Mouse (Mus musculus): ENCODE data around the gene Plpp2. TPM values are rescaled to one million over a fixed set of nuclear protein-coding genes. Genes with fewer than 3 reads are reported as not detected.
A peak's percentile ranks its signal among the peaks of the same experiment; 100 is the strongest.

Plpp2 gene
- polyA plus RNA-seq, 1 experiment from 2014 or later: 33.2 TPM

DNA sequence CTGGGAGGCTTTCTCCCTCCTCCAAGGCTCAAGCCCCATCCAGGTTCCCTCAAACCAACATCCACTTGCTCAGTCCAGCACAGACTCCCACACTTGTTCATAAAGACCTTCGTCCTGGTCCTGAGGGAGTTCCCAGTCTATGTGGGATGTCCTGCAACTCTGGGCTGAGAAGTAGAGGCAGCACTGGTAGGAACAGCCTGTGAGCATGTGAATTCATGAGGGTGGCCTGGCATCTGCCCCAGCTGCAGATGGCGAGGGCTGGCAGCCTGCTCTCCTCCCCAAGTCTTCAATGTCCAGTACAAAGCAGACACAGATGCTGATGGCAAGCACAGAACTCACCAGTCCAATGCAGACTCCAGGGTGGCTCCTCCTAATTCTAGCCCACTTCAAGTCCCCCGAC is 4.7 kb upstream of the Plpp2 start:
- 84% methylated on average over 3 of the region's 3 CpGs for WGBS
- peaks cover 43% of the 10 kb centered on the region for H3K36me3 ChIP-seq

DNA sequence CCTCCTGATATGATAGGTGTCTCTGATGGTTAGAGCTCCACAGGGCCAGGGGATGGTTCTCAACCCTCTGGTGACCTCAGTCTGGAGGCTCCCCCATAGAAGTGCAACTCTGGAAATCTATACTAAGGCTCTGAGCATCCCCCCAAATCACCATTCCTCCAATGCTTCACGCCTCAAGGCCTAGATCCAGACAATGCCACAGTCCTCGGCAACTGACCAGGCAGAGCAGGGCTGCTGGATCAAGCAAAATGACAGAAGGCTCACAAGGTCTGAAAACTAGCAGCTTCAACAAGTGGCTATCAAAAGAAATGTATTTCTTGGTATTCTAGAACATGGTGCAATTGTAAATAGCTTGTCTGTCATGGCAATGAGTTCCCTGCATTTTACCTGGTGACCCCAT is 4.2 kb upstream of the Plpp2 start:
- no peaks in the 10 kb centered on the region for H3K9me3 ChIP-seq
- H3K36me3 ChIP-seq: peaks cover 38% of the 10 kb centered on the region

More for the DNA sequence above, 4.7 kb upstream of the Plpp2 start:
- Histone ChIP-seq H3K9ac (no peak overlapping the region), H3K4me2 (no peak overlapping the region), H3K9me3 (no peaks in the 10 kb centered on the region), H3K4me3 (no peak overlapping the region), H3K27me3 (no peaks in the 10 kb centered on the region), H3K4me1 (no peaks in the 10 kb centered on the region), H3K27ac (no peak overlapping the region)
- no peak for ATAC-seq (ENCODE audit: borderline replicate concordance, extremely low read depth, low FRiP score, low TSS enrichment)

DNA sequence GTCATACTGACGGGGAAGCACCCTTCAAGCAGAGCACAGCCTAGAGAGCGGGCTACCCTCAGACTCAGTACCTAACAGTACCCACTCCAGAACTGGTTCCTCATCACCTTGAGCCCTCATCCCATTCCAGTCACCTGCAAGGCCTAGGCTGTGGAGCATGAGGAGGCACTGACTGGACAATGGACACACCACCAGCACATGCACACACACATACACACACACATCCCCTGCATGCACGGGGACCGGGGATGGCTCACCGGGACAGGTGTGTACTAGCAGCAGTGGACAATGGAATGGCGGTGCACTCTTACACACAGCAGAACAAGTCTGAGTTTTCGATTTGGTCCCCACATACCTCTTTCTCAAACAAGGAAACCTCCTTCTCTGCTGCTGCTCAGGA is 3.7 kb upstream of the Plpp2 start:
- peaks cover 32% of the 10 kb centered on the region for H3K36me3 ChIP-seq
- H3K27me3 ChIP-seq: no peaks in the 10 kb centered on the region
- H3K9ac ChIP-seq: no peak overlapping the region
- H3K4me2 ChIP-seq: no peak overlapping the region
- no peak for ATAC-seq (ENCODE audit: borderline replicate concordance, extremely low read depth, low FRiP score, low TSS enrichment)
- WGBS: 87% methylated on average over 7 of the region's 7 CpGs
- no peak overlapping the region for H3K4me3 ChIP-seq
- no peak overlapping the region for H3K27ac ChIP-seq
- H3K9me3 ChIP-seq: no peaks in the 10 kb centered on the region
- no peaks in the 10 kb centered on the region for H3K4me1 ChIP-seq

More for the DNA sequence above, 4.2 kb upstream of the Plpp2 start:
- Histone ChIP-seq H3K4me3 (no peak overlapping the region), H3K4me2 (no peak overlapping the region), H3K9ac (no peak overlapping the region), H3K4me1 (no peaks in the 10 kb centered on the region), H3K27me3 (no peaks in the 10 kb centered on the region), H3K27ac (no peak overlapping the region)
- no peak for ATAC-seq (ENCODE audit: borderline replicate concordance, extremely low read depth, low FRiP score, low TSS enrichment)
- WGBS: 73% methylated on average over 2 of the region's 2 CpGs

DNA sequence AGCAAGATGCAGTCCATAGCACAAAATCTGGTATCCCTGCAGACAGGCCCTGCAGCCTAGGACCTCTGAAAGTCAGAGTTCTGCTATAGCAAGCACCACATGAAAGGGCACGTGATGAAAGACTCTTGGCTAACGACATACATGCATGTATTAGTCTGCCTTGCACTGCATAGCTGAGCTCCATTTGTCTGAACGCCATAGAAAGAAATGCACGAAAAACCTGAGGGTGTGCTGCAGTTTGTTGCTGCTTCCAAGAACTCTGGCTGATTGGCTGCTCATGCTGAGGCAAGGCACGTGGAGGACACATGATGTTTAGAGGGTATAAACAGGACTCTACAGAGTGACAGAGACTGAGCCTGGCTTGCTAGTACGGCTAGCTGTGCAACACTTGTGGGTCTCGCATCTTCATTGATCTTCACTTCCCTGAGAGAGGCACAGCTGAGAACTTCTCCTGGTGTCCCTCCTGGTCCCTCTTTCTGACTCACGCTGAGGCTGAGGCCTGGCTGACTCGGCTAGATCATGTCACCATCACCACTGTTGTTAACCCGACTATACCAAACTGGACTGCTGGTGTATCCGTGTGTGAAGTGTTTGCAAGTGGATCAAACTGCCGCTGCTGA is 3.0 kb upstream of the Plpp2 start:
- WGBS: 61% methylated on average over 12 of the region's 12 CpGs
- no peak overlapping the region for H3K4me3 ChIP-seq
- no peak overlapping the region for H3K4me2 ChIP-seq
- no peaks in the 10 kb centered on the region for H3K27me3 ChIP-seq
- H3K4me1 ChIP-seq: no peaks in the 10 kb centered on the region
- ATAC-seq (ENCODE audit: borderline replicate concordance, extremely low read depth, low FRiP score, low TSS enrichment): no peak
- H3K27ac ChIP-seq: no peak overlapping the region
- no peaks in the 10 kb centered on the region for H3K9me3 ChIP-seq
- H3K9ac ChIP-seq: no peak overlapping the region
- H3K36me3 ChIP-seq: peaks cover 25% of the 10 kb centered on the region

DNA sequence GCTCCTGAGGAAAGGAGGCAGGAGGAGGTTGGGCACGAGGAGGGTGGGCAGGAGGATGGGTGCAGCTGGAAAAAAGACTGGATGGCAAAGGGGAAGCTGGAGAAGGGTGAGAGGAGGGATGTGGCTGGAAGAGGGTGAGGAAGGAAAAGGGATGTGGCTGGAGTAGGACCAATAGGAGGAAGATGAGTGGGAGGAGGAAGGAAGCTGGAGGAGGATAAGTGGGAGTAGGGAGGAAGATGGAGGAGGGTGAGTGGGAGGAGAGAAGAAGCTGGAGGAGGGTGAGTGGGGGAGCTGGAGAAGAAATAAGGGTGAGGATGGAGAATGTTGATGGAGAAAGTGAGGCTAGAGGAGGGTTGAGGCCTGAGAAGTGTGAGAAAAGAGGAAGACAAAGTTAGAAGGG is 1.8 kb upstream of the Plpp2 start:
- no peak overlapping the region for H3K27ac ChIP-seq
- H3K36me3 ChIP-seq: peaks cover 15% of the 10 kb centered on the region

DNA sequence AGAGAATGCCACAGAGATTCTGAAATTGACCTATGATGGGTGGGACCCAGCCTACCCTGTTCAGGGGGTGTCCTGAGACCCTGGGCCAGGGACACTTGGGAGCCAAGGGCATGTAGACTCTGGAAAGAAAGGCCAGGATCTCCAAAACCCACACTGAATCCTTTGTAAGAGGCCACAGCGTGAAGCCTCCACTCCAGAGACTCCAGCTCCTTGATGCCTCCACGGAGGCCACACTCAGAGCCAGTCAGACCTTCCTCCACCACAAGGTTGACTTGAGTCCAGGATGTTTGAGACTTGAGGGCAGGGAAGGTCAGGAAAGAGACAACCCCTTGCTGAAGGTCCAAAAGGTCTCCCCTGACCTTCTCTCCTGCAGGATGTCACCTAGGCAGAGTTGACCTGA is 830 bp upstream of the Plpp2 start:
- H3K4me2 ChIP-seq: no peak overlapping the region; the same call in 1 of the 2 replicates
- 0 out of 2 replicates have a peak, but pooled peaks cover 5% of the 10 kb centered on the region for H3K36me3 ChIP-seq
- 86% methylated on average over 2 of the region's 2 CpGs for WGBS
- H3K27me3 ChIP-seq: no peaks in the 10 kb centered on the region
- no peak for ATAC-seq (ENCODE audit: borderline replicate concordance, extremely low read depth, low FRiP score, low TSS enrichment)
- H3K27ac ChIP-seq: no peak overlapping the region
- H3K9me3 ChIP-seq: no peaks in the 10 kb centered on the region
- H3K9ac ChIP-seq: no peak overlapping the region
- no peaks in the 10 kb centered on the region for H3K4me1 ChIP-seq
- no peak overlapping the region for H3K4me3 ChIP-seq

More for the DNA sequence above, 1.8 kb upstream of the Plpp2 start:
- H3K4me3 ChIP-seq: no peak overlapping the region
- H3K9me3 ChIP-seq: no peaks in the 10 kb centered on the region
- no peaks in the 10 kb centered on the region for H3K27me3 ChIP-seq
- H3K4me2 ChIP-seq: no peak overlapping the region
- WGBS: 75% methylated on average over 1 of the region's 1 CpGs
- no peaks in the 10 kb centered on the region for H3K4me1 ChIP-seq
- ATAC-seq (ENCODE audit: borderline replicate concordance, extremely low read depth, low FRiP score, low TSS enrichment): no peak
- H3K9ac ChIP-seq: no peak overlapping the region

DNA sequence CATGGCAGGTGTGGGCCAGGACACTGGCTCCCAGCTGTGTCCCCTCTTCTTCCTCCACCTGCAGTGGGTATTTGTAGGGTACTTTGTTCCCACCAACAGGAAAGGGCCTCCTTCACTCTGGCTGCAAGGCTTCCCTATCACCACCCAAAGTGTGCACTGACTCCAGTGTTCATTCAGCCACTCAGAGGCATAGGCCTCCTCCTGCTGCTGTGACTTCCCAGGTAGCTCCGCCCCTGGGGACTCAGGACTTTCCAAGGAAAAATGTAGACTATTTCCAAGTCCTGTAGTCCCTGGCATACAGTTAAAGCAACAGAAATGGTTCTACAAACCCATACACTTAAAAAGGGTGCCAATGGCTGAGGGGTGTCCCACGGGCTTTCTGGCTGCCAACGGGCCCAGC is 918 bp downstream of the Plpp2 start:
- WGBS: 37% methylated on average over 3 of the region's 3 CpGs
- peak overlapping the region; percentile 49 for H3K9ac ChIP-seq
- 0 out of 2 replicates have a peak, but pooled peaks have one; percentile 8 for ATAC-seq (ENCODE audit: borderline replicate concordance, extremely low read depth, low FRiP score, low TSS enrichment)

DNA sequence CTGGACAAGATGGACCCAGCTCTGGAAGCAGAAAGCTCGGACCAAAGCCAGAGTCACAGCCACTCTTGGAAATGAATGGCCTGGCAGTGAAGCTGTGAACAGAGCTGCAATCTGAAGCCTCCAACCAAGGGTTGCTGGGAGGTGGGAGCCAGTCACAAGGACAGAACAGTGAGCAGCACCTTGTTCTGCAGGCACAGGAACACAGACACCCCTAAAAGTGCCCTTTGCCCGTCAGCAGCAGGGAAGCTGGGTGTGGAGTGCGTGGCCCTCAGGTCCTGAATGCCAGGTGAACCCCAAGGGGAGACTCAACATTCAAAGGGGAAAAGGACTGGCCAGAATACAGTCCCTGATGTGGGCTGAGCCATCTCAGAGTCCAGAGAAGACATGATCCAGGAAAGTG is 2.0 kb downstream of the Plpp2 start:
- Histone ChIP-seq H3K4me1 (no peaks in the 10 kb centered on the region), H3K4me3 (no peak overlapping the region), H3K36me3 (0 out of 2 replicates have a peak, but pooled peaks cover 10% of the 10 kb centered on the region), H3K9ac (no peak overlapping the region), H3K4me2 (no peak overlapping the region), H3K27me3 (no peaks in the 10 kb centered on the region), H3K27ac (no peak overlapping the region), H3K9me3 (no peaks in the 10 kb centered on the region)
- 83% methylated on average over 3 of the region's 3 CpGs for WGBS
- ATAC-seq (ENCODE audit: borderline replicate concordance, extremely low read depth, low FRiP score, low TSS enrichment): no peak

More for the DNA sequence above, 918 bp downstream of the Plpp2 start:
- Histone ChIP-seq H3K4me3 (peak overlapping the region; percentile 66), H3K36me3 (0 out of 2 replicates have a peak, but pooled peaks cover under 1% of the 10 kb centered on the region), H3K4me2 (peak overlapping the region; percentile 95), H3K27me3 (no peaks in the 10 kb centered on the region), H3K9me3 (no peaks in the 10 kb centered on the region), H3K27ac (peak overlapping the region; percentile 81), H3K4me1 (no peaks in the 10 kb centered on the region)

DNA sequence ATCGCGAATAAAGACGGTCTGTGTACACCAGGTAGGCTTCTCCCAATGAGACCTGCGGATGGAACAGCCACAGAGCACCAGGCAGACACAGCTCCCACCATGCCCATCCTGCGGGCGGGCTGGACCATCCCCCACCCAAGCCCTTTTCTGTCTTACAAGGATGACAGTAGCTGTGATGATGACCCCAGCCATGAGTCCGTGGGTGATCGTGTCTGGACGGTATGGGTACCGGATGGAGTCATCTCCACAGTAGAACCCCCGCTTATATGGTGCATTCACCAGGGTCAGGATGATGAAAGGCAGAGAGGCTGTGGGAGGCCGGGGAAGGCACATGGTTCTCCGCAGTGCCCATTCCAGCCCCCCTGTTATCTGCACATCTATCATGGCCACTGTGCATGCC is 2.9 kb downstream of the Plpp2 start:
- no peaks in the 10 kb centered on the region for H3K27me3 ChIP-seq
- no peak overlapping the region for H3K4me3 ChIP-seq
- 91% methylated on average over 13 of the region's 13 CpGs for WGBS
- 0 out of 2 replicates have a peak, but pooled peaks cover 17% of the 10 kb centered on the region for H3K36me3 ChIP-seq
- H3K27ac ChIP-seq: no peak overlapping the region
- no peak overlapping the region for H3K4me2 ChIP-seq
- no peak for ATAC-seq (ENCODE audit: borderline replicate concordance, extremely low read depth, low FRiP score, low TSS enrichment)
- H3K9ac ChIP-seq: no peak overlapping the region
- no peaks in the 10 kb centered on the region for H3K4me1 ChIP-seq
- H3K9me3 ChIP-seq: no peaks in the 10 kb centered on the region

DNA sequence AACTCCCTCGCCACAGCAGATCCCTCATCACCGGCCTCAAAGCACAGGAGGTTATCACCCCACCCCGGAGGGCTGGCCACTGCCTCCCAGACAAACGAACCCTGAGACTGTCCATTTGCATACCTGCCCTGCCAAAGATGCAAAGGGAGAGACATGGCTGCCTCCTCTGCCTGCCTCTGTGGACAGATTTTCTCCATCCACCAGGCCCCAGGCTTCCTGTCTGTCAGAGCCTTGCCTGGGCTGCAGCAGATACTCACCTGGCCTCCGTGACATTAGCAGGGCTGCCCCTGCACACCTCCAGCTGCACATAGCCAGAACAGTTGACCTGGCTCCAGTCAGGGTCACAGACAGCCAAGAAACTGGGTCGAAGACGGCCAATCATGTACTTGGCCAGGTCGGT is 3.4 kb downstream of the Plpp2 start:
- Histone ChIP-seq H3K27me3 (no peaks in the 10 kb centered on the region), H3K4me1 (no peaks in the 10 kb centered on the region), H3K36me3 (0 out of 2 replicates have a peak, but pooled peaks cover 17% of the 10 kb centered on the region), H3K4me2 (no peak overlapping the region), H3K4me3 (no peak overlapping the region), H3K27ac (no peak overlapping the region), H3K9ac (no peak overlapping the region), H3K9me3 (no peaks in the 10 kb centered on the region)
- WGBS: 69% methylated on average over 8 of the region's 8 CpGs
- no peak for ATAC-seq (ENCODE audit: borderline replicate concordance, extremely low read depth, low FRiP score, low TSS enrichment)

DNA sequence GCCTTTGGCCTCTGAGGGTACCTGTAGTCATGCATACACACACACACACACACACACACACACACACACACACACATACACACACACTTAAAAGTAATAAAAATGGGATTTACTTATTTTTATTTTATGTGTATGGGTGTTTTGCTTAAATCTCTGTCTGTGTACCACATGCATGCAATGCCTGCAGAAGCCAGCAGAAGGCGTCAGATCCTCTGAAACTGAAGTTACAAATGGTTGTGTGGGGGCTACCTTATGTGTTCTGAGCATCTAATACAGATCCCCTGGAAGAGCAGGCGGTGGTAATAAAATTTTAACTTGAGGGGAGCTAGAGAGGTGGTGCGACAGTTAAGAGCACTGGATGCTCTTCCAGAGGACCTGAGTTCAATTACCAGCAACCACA is 5.5 kb downstream of the Plpp2 start:
- H3K9ac ChIP-seq: no peak overlapping the region
- 77% methylated on average over 3 of the region's 3 CpGs for WGBS
- no peak overlapping the region for H3K4me2 ChIP-seq
- no peaks in the 10 kb centered on the region for H3K4me1 ChIP-seq
- no peaks in the 10 kb centered on the region for H3K27me3 ChIP-seq
- no peaks in the 10 kb centered on the region for H3K9me3 ChIP-seq
- no peak overlapping the region for H3K4me3 ChIP-seq
- H3K27ac ChIP-seq: no peak overlapping the region
- H3K36me3 ChIP-seq: 0 out of 2 replicates have a peak, but pooled peaks cover 17% of the 10 kb centered on the region
- no peak for ATAC-seq (ENCODE audit: borderline replicate concordance, extremely low read depth, low FRiP score, low TSS enrichment)

DNA sequence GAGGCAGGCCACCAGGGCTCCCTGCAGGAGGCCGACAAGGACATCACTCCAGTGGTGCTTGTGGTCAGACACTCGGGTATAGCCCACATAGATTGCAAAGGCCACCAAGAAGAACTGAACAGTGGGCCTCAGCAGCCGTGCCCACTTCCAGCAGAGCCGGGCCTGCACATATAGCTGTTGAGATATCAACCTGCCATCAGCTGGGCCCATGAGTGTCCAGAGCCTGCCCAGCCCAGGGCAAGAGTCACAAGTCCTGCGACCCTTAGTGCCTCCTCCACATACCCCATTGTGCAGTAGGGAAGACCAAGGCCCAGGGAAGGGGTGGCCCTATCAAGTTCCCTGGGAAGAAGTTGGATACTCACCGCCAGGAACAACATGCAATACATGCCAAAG is 6.1 kb downstream of the Plpp2 start:
- Histone ChIP-seq H3K4me1 (no peaks in the 10 kb centered on the region), H3K9me3 (no peaks in the 10 kb centered on the region), H3K36me3 (0 out of 2 replicates have a peak, but pooled peaks cover 17% of the 10 kb centered on the region), H3K9ac (no peak overlapping the region), H3K4me3 (no peak overlapping the region), H3K4me2 (no peak overlapping the region), H3K27ac (no peak overlapping the region), H3K27me3 (no peaks in the 10 kb centered on the region)
- 82% methylated on average over 6 of the region's 6 CpGs for WGBS
- ATAC-seq (ENCODE audit: borderline replicate concordance, extremely low read depth, low FRiP score, low TSS enrichment): 0 out of 2 replicates have a peak, but pooled peaks have one; percentile 7
